Mouse (Mus musculus) myocyte (in vitro differentiated cells): Measurements from ENCODE around the gene Slit2.

Experiments used
- CEBPB ChIP-seq: IDR thresholded peaks from 2 replicates; pipeline ENCODE4 v1.6.1; 2011; ENCODE audit warnings: mild to moderate bottlenecking, moderate library complexity; ENCODE audit not compliant: poor library complexity, insufficient read depth, severe bottlenecking
- E2F4 ChIP-seq: IDR thresholded peaks from one replicate; pipeline ENCODE4 v1.6.1; 2011; ENCODE audit warnings: mild to moderate bottlenecking, control low read depth, moderate library complexity; ENCODE audit not compliant: insufficient read depth
- MAX ChIP-seq: IDR thresholded peaks from one replicate; pipeline ENCODE4 v1.6.1; 2011; ENCODE audit warnings: low read depth, mild to moderate bottlenecking, control low read depth
- MYOD1 ChIP-seq, 3 experiments: IDR thresholded peaks; one replicate each; pipeline ENCODE4 v1.6.1; 2011; ENCODE audit warnings: control low read depth in 2 of 3, low read depth in 2 of 3, mild to moderate bottlenecking in 2 of 3, moderate library complexity in 1 of 3; ENCODE audit not compliant: insufficient read length in 2 of 3, control insufficient read depth in 1 of 3
- MYOG ChIP-seq, 3 experiments: IDR thresholded peaks; one replicate each; pipeline ENCODE4 v1.6.1; 2011; ENCODE audit warnings: control low read depth in 2 of 3, low read depth in 2 of 3, mild to moderate bottlenecking in 2 of 3; ENCODE audit not compliant: insufficient read length in 2 of 3, control insufficient read depth in 1 of 3, insufficient read depth in 1 of 3
- POLR2A ChIP-seq: IDR thresholded peaks from one replicate; pipeline ENCODE4 v1.6.1; 2011; ENCODE audit warnings: low read depth, mild to moderate bottlenecking, control low read depth, moderate library complexity; ENCODE audit not compliant: insufficient read length
- POLR2AphosphoS2 ChIP-seq: IDR thresholded peaks from one replicate; pipeline ENCODE4 v1.6.1; 2011; ENCODE audit warnings: low read depth, control low read depth; ENCODE audit not compliant: insufficient read length
- REST ChIP-seq: IDR thresholded peaks from one replicate; pipeline ENCODE4 v1.6.1; 2011; ENCODE audit warnings: mild to moderate bottlenecking, control low read depth, moderate library complexity; ENCODE audit not compliant: insufficient read depth, insufficient read length
- SRF ChIP-seq: IDR thresholded peaks from one replicate; pipeline ENCODE4 v1.6.1; 2011; ENCODE audit warnings: low read depth; ENCODE audit not compliant: control insufficient read depth, insufficient read length
- TCF12 ChIP-seq: IDR thresholded peaks from one replicate; pipeline ENCODE4 v1.6.1; 2011; ENCODE audit warnings: mild to moderate bottlenecking, control low read depth; ENCODE audit not compliant: poor library complexity, insufficient read depth, severe bottlenecking
- TCF3 ChIP-seq: IDR thresholded peaks from one replicate; pipeline ENCODE4 v1.6.1; 2011; ENCODE audit warnings: low read depth, control low read depth; ENCODE audit not compliant: insufficient read length
- USF1 ChIP-seq: IDR thresholded peaks from one replicate; pipeline ENCODE4 v1.6.1; 2011; ENCODE audit warnings: low read depth, mild to moderate bottlenecking, control low read depth, moderate library complexity

- TF ChIP-seq POLR2A = no peak
- no peak for TF ChIP-seq POLR2AphosphoS2
- TF ChIP-seq TCF12 = no peak
- no peak for TF ChIP-seq MYOG (IDR thresholded peaks at IDR 0.05; ENCODE audit: control insufficient read depth in 1 of 3, insufficient read depth in 1 of 3, insufficient read length in 2 of 3, low read depth in 2 of 3)
- TF ChIP-seq MYOD1 (IDR thresholded peaks at IDR 0.05; ENCODE audit: control insufficient read depth in 1 of 3, insufficient read length in 2 of 3, low read depth in 2 of 3) = no peak
- TF ChIP-seq USF1 = no peak
- no peak for TF ChIP-seq MAX
- TF ChIP-seq E2F4 = no peak
- no peak for TF ChIP-seq TCF3
- no peak for TF ChIP-seq SRF
- TF ChIP-seq CEBPB = no peak
- no peak for TF ChIP-seq REST
Observed at GRCm38 (mm10) chr5:48345983-48346648, 363.2 kb downstream of the Slit2 start.
